In genomic region chr1:182794628-182795027, GRCm38 (mm10) we compare ENCODE assay signal across 28 mouse cellular contexts. TPM values are rescaled to one million over a fixed set of nuclear protein-coding genes. Genes with fewer than 3 reads are reported as not detected.
DNase-seq lines count a peak whose midpoint lies in the region; ATAC-seq and TF ChIP-seq lines count a peak whose summit lies in the region.
"Had no signal": no experiment of that assay in that cellular context is flagged by ENCODE, and none has a peak within 500 bp of the region (broad histone marks: within the 10 kb centered on the region; RNA-seq: fewer than 3 reads in every experiment).

No protein-coding gene starts in this region.

- peak; percentile 37 for DNase-seq in layer of hippocampus, adult 11-12 months (ENCODE audit: low spot score)
- no peak for DNase-seq in layer of hippocampus, adult 9-10 months (ENCODE audit: low spot score)
- peak; percentile 31 to 49 for DNase-seq in frontal cortex, postnatal 25 days (ENCODE audit: low spot score in 2 of 2)
- peak; percentile 70 to 72 for DNase-seq in left cerebral cortex, postnatal 14 days (ENCODE audit: low spot score in 2 of 2)
- DNase-seq in right cerebral cortex, postnatal 36 days (ENCODE audit: low spot score in 2 of 2): peak; percentile 74 to 79
- DNase-seq in stomach, postnatal 0 days (ENCODE audit: low spot score): no peak
- no peak for DNase-seq in kidney, postnatal 36 days
- no peak for DNase-seq in adrenal gland, adult 2 months
- DNase-seq: adrenal gland, adult 8-10 months; cerebellum, adult 11-12 months; gastrocnemius, postnatal 25 days; lung, adult 18-20 months; lung, postnatal 36 days; spleen, adult 18-20 months; thymus, postnatal 14 days had no signal

- no peak overlapping the region for H3K4me2 ChIP-seq in stomach, postnatal 0 days (replicated peaks; ENCODE audit: low read depth)
- H3K4me2 ChIP-seq: embryonic facial prominence, embryonic 12.5 days; forebrain, embryonic 15.5 days; heart, embryonic 11.5 days; hindbrain, embryonic 14.5 days; intestine, embryonic 15.5 days; kidney, embryonic 15.5 days; midbrain, embryonic 11.5 days; neural tube, embryonic 13.5 days had no signal

- no peak overlapping the region for H3K4me3 ChIP-seq in stomach, postnatal 0 days (ENCODE audit: low read depth, low read length)
- H3K4me3 ChIP-seq: embryonic facial prominence, embryonic 12.5 days; forebrain, embryonic 15.5 days; intestine, embryonic 15.5 days; kidney, embryonic 15.5 days; neural tube, embryonic 13.5 days had no signal

- no peaks in the 10 kb centered on the region for H3K36me3 ChIP-seq in stomach, postnatal 0 days (ENCODE audit: control insufficient read depth, insufficient read depth, low read length)
- H3K36me3 ChIP-seq: embryonic facial prominence, embryonic 12.5 days; forebrain, embryonic 15.5 days; intestine, embryonic 15.5 days; kidney, embryonic 15.5 days; neural tube, embryonic 13.5 days had no signal

- no peaks in the 10 kb centered on the region for H3K4me1 ChIP-seq in stomach, postnatal 0 days (replicated peaks; ENCODE audit: control insufficient read depth, insufficient read depth)

- intact Hi-C loops in left cerebral cortex, postnatal 14 days (cut with DNase I): loop anchor here (10.0 kb wide), 1 partner anchor 230 kb away; the partner anchor contains the start of gene Capn8

- no peak for TF ChIP-seq CTCF in stomach, postnatal 0 days (IDR thresholded peaks at IDR 0.05; ENCODE audit: low read depth)

- H3K9ac ChIP-seq in stomach, postnatal 0 days (ENCODE audit: low read length): no peak overlapping the region
- H3K9ac ChIP-seq: embryonic facial prominence, embryonic 12.5 days; forebrain, embryonic 15.5 days; hindbrain, embryonic 14.5 days; intestine, embryonic 15.5 days; kidney, embryonic 15.5 days; neural tube, embryonic 13.5 days had no signal

- no peak for TF ChIP-seq EP300 in stomach, postnatal 0 days (optimal IDR thresholded peaks at IDR 0.05)

- no peak overlapping the region for H3K27ac ChIP-seq in stomach, postnatal 0 days (replicated peaks)
- H3K27ac ChIP-seq: embryonic facial prominence, embryonic 12.5 days; forebrain, embryonic 15.5 days; hindbrain, embryonic 14.5 days; intestine, embryonic 15.5 days; kidney, embryonic 15.5 days; neural tube, embryonic 13.5 days had no signal

- no peak for ATAC-seq in stomach, postnatal 0 days (ENCODE audit: low FRiP score, low TSS enrichment)
- ATAC-seq: forebrain, embryonic 15.5 days; intestine, embryonic 15.5 days had no signal

- H3K27me3 ChIP-seq in stomach, postnatal 0 days (ENCODE audit: control insufficient read depth, insufficient read depth, low read length): no peaks in the 10 kb centered on the region
- H3K27me3 ChIP-seq: embryonic facial prominence, embryonic 12.5 days; forebrain, embryonic 15.5 days; intestine, embryonic 15.5 days; kidney, embryonic 15.5 days; neural tube, embryonic 13.5 days had no signal

- WGBS in stomach, postnatal 0 days: 93% methylated on average over 9 of the region's 9 CpGs

- no peaks in the 10 kb centered on the region for H3K9me3 ChIP-seq in stomach, postnatal 0 days (ENCODE audit: control insufficient read depth, low read length)
- H3K9me3 ChIP-seq: embryonic facial prominence, embryonic 12.5 days; forebrain, embryonic 15.5 days; intestine, embryonic 15.5 days; kidney, embryonic 15.5 days; neural tube, embryonic 13.5 days had no signal

RNA-seq across cellular contexts. Expression of gene Susd4, which starts 31.0 kb away (rescaled TPM):
- 100 to 1,000 TPM in 1 of 2 experiments, 10 to 100 TPM in 1; 99.5 to 102 TPM for total RNA-seq in left cerebral cortex, postnatal 14 days (2021)
- 8.2 and 9.8 TPM in 2 replicates for polyA plus RNA-seq in stomach, postnatal 0 days (2015; fragmentation: Nextera tagmentation; extraction: Ambion mirVana)
- 1 to 10 TPM; 4.6 to 5.2 TPM for total RNA-seq in adrenal gland, adult 2 months (2021)
- 5.2 and 6.7 TPM in 2 replicates for polyA plus RNA-seq in adrenal gland, adult 2 months (2012; rRNA removed)
- total RNA-seq: MEL had no signal

RNA-seq across cellular contexts. Expression of gene Ccdc185, which starts 45.6 kb away (rescaled TPM):
- total RNA-seq in left cerebral cortex, postnatal 14 days (2021): under 1 TPM; 0.18 to 0.21 TPM
- not detected in 2 replicates for polyA plus RNA-seq in stomach, postnatal 0 days (2015; fragmentation: Nextera tagmentation; extraction: Ambion mirVana)
- total RNA-seq in adrenal gland, adult 2 months (2021): not detected
- polyA plus RNA-seq in adrenal gland, adult 2 months (2012; rRNA removed): not detected in 2 replicates
- total RNA-seq: adrenal gland, adult 8-10 months; gastrocnemius, postnatal 25 days; heart, postnatal 25 days; left cerebral cortex, postnatal 10 days; liver, adult 2 months; MEL had no signal
- polyA plus RNA-seq: embryonic facial prominence, embryonic 12.5 days; forebrain, embryonic 15.5 days; heart, embryonic 11.5 days; hindbrain, embryonic 14.5 days; intestine, embryonic 15.5 days; kidney, embryonic 15.5 days; liver, adult 2 months; midbrain, embryonic 11.5 days; neural tube, embryonic 13.5 days; stomach, embryonic 14.5 days had no signal

Comparison
In these comparisons a context has a peak if more than half of its experiments do, and no peak if none do; other contexts are left out.
1. DNase-seq: peak in layer of hippocampus, adult 11-12 months (single experiment), frontal cortex, postnatal 25 days (2 of 2), left cerebral cortex, postnatal 14 days (2 of 2) and right cerebral cortex, postnatal 36 days (2 of 2); none in layer of hippocampus, adult 9-10 months (single experiment), stomach, postnatal 0 days (single experiment), kidney, postnatal 36 days (0 of 2) and adrenal gland, adult 2 months (single experiment).
2. RNA of gene Susd4, which starts 31.0 kb away (total RNA-seq): 99.5 to 102 TPM in left cerebral cortex, postnatal 14 days; 4.6 to 5.2 TPM in adrenal gland, adult 2 months; every median in the first group is over 10 times any median in the second.